Mouse (Mus musculus): ENCODE data around the gene Lpcat2b.

- TF ChIP-seq CTCF (IDR thresholded peaks at IDR 0.05; ENCODE audit: extremely low read depth, insufficient read length, insufficient replicate concordance, low read depth, low read length) (no peak), POLR2A (IDR thresholded peaks at IDR 0.05; ENCODE audit: low read depth, low read length) (no peak)
Measured at GRCm38 (mm10) chr5:107412285-107412684, 19.1 kb upstream of the Lpcat2b start.
